ENCODE assay signal across 8 mouse cellular contexts in genomic region chr6:72956199-72957092, GRCm38 (mm10). TPM values are rescaled to one million over a fixed set of nuclear protein-coding genes. Genes with fewer than 3 reads are reported as not detected.
DNase-seq lines count a peak whose midpoint lies in the region; ATAC-seq and TF ChIP-seq lines count a peak whose summit lies in the region.

No protein-coding gene starts in this region.

- intact Hi-C loops in gastrocnemius, adult 2 months (cut with DNase I) = no loop called here

- DNase-seq in right cerebral cortex, postnatal 14 days = peak; percentile 9
- no peak for DNase-seq in right cerebral cortex, adult 18-20 months
- DNase-seq in cerebellum, adult 18-20 months = peak; percentile 68 to 75
- DNase-seq in gastrocnemius, adult 2 months = peak; percentile 54
- peak; percentile 73 for DNase-seq in hindbrain, postnatal 0 days (ENCODE audit: low spot score)
- no peak for DNase-seq in layer of hippocampus, adult 9-10 months (ENCODE audit: low spot score)

- no peaks in the 10 kb centered on the region for H3K27me3 ChIP-seq in hindbrain, postnatal 0 days (ENCODE audit: insufficient read depth, low read length)
- H3K27me3 ChIP-seq in lung, embryonic 15.5 days = no peaks in the 10 kb centered on the region
- no peaks in the 10 kb centered on the region for H3K27me3 ChIP-seq in neural tube, embryonic 15.5 days (replicated peaks)

- peak; percentile 41 for ATAC-seq in hindbrain, postnatal 0 days
- ATAC-seq in lung, embryonic 15.5 days (ENCODE audit: borderline replicate concordance, extremely low read depth, low FRiP score, low TSS enrichment) = peak; percentile 46
- ATAC-seq in neural tube, embryonic 15.5 days (ENCODE audit: low FRiP score) = peak; percentile 29; the same call in 1 of the 2 replicates

- peak overlapping the region; percentile 72 for H3K4me2 ChIP-seq in hindbrain, postnatal 0 days (ENCODE audit: low read depth, low read length)
- peak overlapping the region; percentile 58 for H3K4me2 ChIP-seq in lung, embryonic 15.5 days
- H3K4me2 ChIP-seq in neural tube, embryonic 15.5 days = peak overlapping the region; percentile 68

- WGBS in hindbrain, postnatal 0 days = 3% methylated on average over 15 of the region's 15 CpGs
- 4% methylated on average over 15 of the region's 15 CpGs for WGBS in lung, embryonic 15.5 days
- 4% methylated on average over 15 of the region's 15 CpGs for WGBS in neural tube, embryonic 15.5 days

- peak overlapping the region; percentile 92 for H3K4me3 ChIP-seq in gastrocnemius, adult 2 months
- H3K4me3 ChIP-seq in hindbrain, postnatal 0 days (ENCODE audit: low read length) = peak overlapping the region; percentile 87
- peak overlapping the region; percentile 76 for H3K4me3 ChIP-seq in lung, embryonic 15.5 days
- peak overlapping the region; percentile 90 for H3K4me3 ChIP-seq in neural tube, embryonic 15.5 days (replicated peaks)

- H3K27ac ChIP-seq in gastrocnemius, adult 2 months = peak overlapping the region; percentile 40
- H3K27ac ChIP-seq in hindbrain, postnatal 0 days = peak overlapping the region; percentile 99
- peak overlapping the region; percentile 74 for H3K27ac ChIP-seq in lung, embryonic 15.5 days
- H3K27ac ChIP-seq in neural tube, embryonic 15.5 days (replicated peaks) = peak overlapping the region; percentile 96

- no peaks in the 10 kb centered on the region for H3K9me3 ChIP-seq in hindbrain, postnatal 0 days (ENCODE audit: low read length)
- H3K9me3 ChIP-seq in lung, embryonic 15.5 days = no peaks in the 10 kb centered on the region
- H3K9me3 ChIP-seq in neural tube, embryonic 15.5 days (replicated peaks) = no peaks in the 10 kb centered on the region

- no peak for TF ChIP-seq CTCF in gastrocnemius, adult 2 months (IDR thresholded peaks at IDR 0.05)
- no peak for TF ChIP-seq CTCF in hindbrain, postnatal 0 days (IDR thresholded peaks at IDR 0.05; ENCODE audit: low read depth)

- H3K4me1 ChIP-seq in hindbrain, postnatal 0 days (ENCODE audit: insufficient read depth, low read length) = peaks cover 15% of the 10 kb centered on the region; the same call in 1 of the 2 replicates
- peaks cover 37% of the 10 kb centered on the region for H3K4me1 ChIP-seq in lung, embryonic 15.5 days
- peaks cover 32% of the 10 kb centered on the region for H3K4me1 ChIP-seq in neural tube, embryonic 15.5 days

- H3K36me3 ChIP-seq in hindbrain, postnatal 0 days (ENCODE audit: insufficient read depth, low read length) = no peaks in the 10 kb centered on the region
- no peaks in the 10 kb centered on the region for H3K36me3 ChIP-seq in lung, embryonic 15.5 days
- H3K36me3 ChIP-seq in neural tube, embryonic 15.5 days = no peaks in the 10 kb centered on the region

- peak overlapping the region; percentile 98 for H3K9ac ChIP-seq in hindbrain, postnatal 0 days (replicated peaks; ENCODE audit: low read length)
- peak overlapping the region; percentile 99 for H3K9ac ChIP-seq in lung, embryonic 15.5 days
- H3K9ac ChIP-seq in neural tube, embryonic 15.5 days (replicated peaks) = peak overlapping the region; percentile 100

RNA-seq across cellular contexts. Expression of gene Tmsb10, which starts 2.1 kb away (rescaled TPM):
- 10 to 100 TPM; 30.1 to 67.9 TPM for total RNA-seq in gastrocnemius, adult 2 months (2021)
- 140 and 166 TPM in 2 replicates for total RNA-seq in hindbrain, postnatal 0 days (2014; rRNA removed)
- 5,541 and 5,741 TPM in 2 replicates for polyA plus RNA-seq in hindbrain, postnatal 0 days (2015; fragmentation: Nextera tagmentation; extraction: Ambion mirVana)
- polyA plus RNA-seq in lung, embryonic 15.5 days (2015; fragmentation: Nextera tagmentation; extraction: Ambion mirVana) = 2,229 and 2,599 TPM in 2 replicates
- polyA plus RNA-seq in neural tube, embryonic 15.5 days (2015; fragmentation: Nextera tagmentation; extraction: Ambion mirVana) = 3,928 and 4,902 TPM in 2 replicates

RNA-seq across cellular contexts. Expression of gene Kcmf1, which starts 56.7 kb away (rescaled TPM):
- total RNA-seq in gastrocnemius, adult 2 months (2021) = 100 to 1,000 TPM; 155 to 192 TPM
- total RNA-seq in hindbrain, postnatal 0 days (2014; rRNA removed) = 66.5 and 76.9 TPM in 2 replicates
- polyA plus RNA-seq in hindbrain, postnatal 0 days (2015; fragmentation: Nextera tagmentation; extraction: Ambion mirVana) = 50.1 and 51.0 TPM in 2 replicates
- polyA plus RNA-seq in lung, embryonic 15.5 days (2015; fragmentation: Nextera tagmentation; extraction: Ambion mirVana) = 45.9 and 48.9 TPM in 2 replicates
- 36.5 and 40.9 TPM in 2 replicates for polyA plus RNA-seq in neural tube, embryonic 15.5 days (2015; fragmentation: Nextera tagmentation; extraction: Ambion mirVana)

Comparison
In these comparisons a context has a peak if more than half of its experiments do, and no peak if none do; other contexts are left out.
1. DNase-seq: peak in right cerebral cortex, postnatal 14 days (single experiment), cerebellum, adult 18-20 months (2 of 2), gastrocnemius, adult 2 months (single experiment) and hindbrain, postnatal 0 days (single experiment); none in right cerebral cortex, adult 18-20 months (single experiment) and layer of hippocampus, adult 9-10 months (single experiment).
2. H3K27ac ChIP-seq: peak in every context shown above with its lines; median percentile 99 in hindbrain, postnatal 0 days; 96 in neural tube, embryonic 15.5 days; 74 in lung, embryonic 15.5 days; 40 in gastrocnemius, adult 2 months.
3. Peak in every context shown above with its lines, with median percentiles within 50 percentile points of each other: H3K4me3 ChIP-seq, ATAC-seq, H3K4me2 ChIP-seq and H3K9ac ChIP-seq.